Mouse (Mus musculus) liver, adult 2 months (tissue): ENCODE measurements at regions not wholly inside any gene's neighbourhood (a gene's known extent, or its start where the extent isn't known, plus 50 kb on each side); places are given as distances from the start of the nearest gene placed in this dataset.

Experiments used
- CTCF ChIP-seq: fragments of 200-500 bp; IDR thresholded peaks from 2 replicates; pipeline ENCODE4 v1.5.1; 2011; ENCODE audit warnings: low read depth, low read length, control low read depth
- POLR2A ChIP-seq: fragments of 200-500 bp; IDR thresholded peaks from 2 replicates; pipeline ENCODE4 v1.6.1; 2011; ENCODE audit warnings: low read length, control low read depth; ENCODE audit not compliant: insufficient read depth; ENCODE audit errors: extremely low read depth

- TF ChIP-seq CTCF, result no peak
- no peak for TF ChIP-seq POLR2A
These were observed 120.3 kb upstream of the Parp11 start for GRCm38 (mm10) chr6:127326333-127326729.
